Mouse (Mus musculus) intestine, postnatal 0 days (tissue): ENCODE results near the gene Cand1. TPM values are rescaled to one million over a fixed set of nuclear protein-coding genes. Genes with fewer than 3 reads are reported as not detected.

ENCODE experiments used
- ATAC-seq: fragments of 200-750 bp; cut with Nextera tagmentation; 2 replicates; pipeline ENCODE4 v1.8.0; 2017; ENCODE audit warnings: mild to moderate bottlenecking, moderate TSS enrichment, moderate library complexity
- H3K27ac ChIP-seq: fragments of 300-500 bp; sonication (generic); 2 replicates; pipeline ENCODE4 v1.5.1; 2014; ENCODE audit warnings: mild to moderate bottlenecking, low read depth, low read length, moderate library complexity
- H3K27me3 ChIP-seq: fragments of 300-500 bp; sonication (generic); replicated peaks from 2 replicates; pipeline ENCODE4 v1.6.1; 2014; ENCODE audit warnings: low read length, mixed read lengths; ENCODE audit not compliant: control insufficient read depth, insufficient read depth
- H3K36me3 ChIP-seq: fragments of 300-500 bp; sonication (generic); 2 replicates; pipeline ENCODE4 v1.6.1; 2014; ENCODE audit warnings: mild to moderate bottlenecking, moderate library complexity; ENCODE audit not compliant: control insufficient read depth, insufficient read depth
- H3K4me1 ChIP-seq: fragments of 300-500 bp; sonication (generic); replicated peaks from 2 replicates; pipeline ENCODE4 v1.6.1; 2014; ENCODE audit warnings: antibody characterized with exemption, low read length, mixed read lengths; ENCODE audit not compliant: control insufficient read depth, insufficient read depth
- H3K4me2 ChIP-seq: fragments of 300-500 bp; sonication (generic); replicated peaks from 2 replicates; pipeline ENCODE4 v1.6.1; 2014; ENCODE audit warnings: low read depth, mild to moderate bottlenecking, moderate library complexity
- H3K4me3 ChIP-seq: fragments of 300-500 bp; sonication (generic); 2 replicates; pipeline ENCODE4 v1.5.1; 2014; ENCODE audit warnings: low read depth, low read length
- H3K9ac ChIP-seq: fragments of 300-500 bp; sonication (generic); 2 replicates; pipeline ENCODE4 v1.6.1; 2014; ENCODE audit warnings: mild to moderate bottlenecking, low read depth, low read length
- H3K9me3 ChIP-seq: fragments of 300-500 bp; sonication (generic); 2 replicates; pipeline ENCODE4 v1.6.1; 2016; ENCODE audit warnings: mixed run types; ENCODE audit not compliant: control insufficient read depth
- CTCF ChIP-seq: sonication (generic); IDR thresholded peaks from 2 replicates; pipeline ENCODE4 v1.5.1; 2016; ENCODE audit warnings: low read depth, mild to moderate bottlenecking, control low read depth, antibody characterized with exemption, moderate library complexity
- WGBS: fragments of 180-500 bp; shearing (Covaris S2); extraction: QIAGEN DNeasy Blood & Tissue Kit; methylation state at CpG from one replicate; pipeline ENCODE4 v1.1.7; 2014; 5-methylcytosine and 5-hydroxymethylcytosine counted together
- polyA plus RNA-seq: library from polyadenylated mRNA; unstranded; fragments of >200 nt; fragmentation: Nextera tagmentation; extraction: Ambion mirVana; gene quantifications from 2 replicates; pipeline ENCODE4 v1.2.1, GENCODE M21; 2015

Cand1 gene
- polyA plus RNA-seq, 1 experiment from 2014 or later, result 13.6 TPM

- whole genome bisulfite sequencing, result 66% methylated on average over 11 of the region's 11 CpGs
- Histone ChIP-seq H3K4me2 (no peak overlapping the region), H3K9me3 (no peaks in the 10 kb centered on the region), H3K9ac (no peak overlapping the region), H3K27me3 (no peaks in the 10 kb centered on the region), H3K27ac (no peak overlapping the region), H3K4me3 (no peak overlapping the region), H3K36me3 (peaks cover 34% of the 10 kb centered on the region), H3K4me1 (no peaks in the 10 kb centered on the region)
- no peak for TF ChIP-seq CTCF
- ATAC-seq, result no peak
Measured at GRCm38 (mm10) chr10:119219415-119219814, 20.4 kb downstream of the Cand1 start.

GRCm38 (mm10) chr10:119218274-119219080, 21.4 kb downstream of the Cand1 start:
- Histone ChIP-seq H3K4me1 (no peaks in the 10 kb centered on the region), H3K36me3 (peaks cover 38% of the 10 kb centered on the region), H3K27me3 (no peaks in the 10 kb centered on the region), H3K4me2 (no peak overlapping the region), H3K9ac (no peak overlapping the region), H3K4me3 (no peak overlapping the region), H3K9me3 (no peaks in the 10 kb centered on the region), H3K27ac (no peak overlapping the region)
- no peak for TF ChIP-seq CTCF
- WGBS, result 90% methylated on average over 15 of the region's 15 CpGs
- no peak for ATAC-seq

DNA sequence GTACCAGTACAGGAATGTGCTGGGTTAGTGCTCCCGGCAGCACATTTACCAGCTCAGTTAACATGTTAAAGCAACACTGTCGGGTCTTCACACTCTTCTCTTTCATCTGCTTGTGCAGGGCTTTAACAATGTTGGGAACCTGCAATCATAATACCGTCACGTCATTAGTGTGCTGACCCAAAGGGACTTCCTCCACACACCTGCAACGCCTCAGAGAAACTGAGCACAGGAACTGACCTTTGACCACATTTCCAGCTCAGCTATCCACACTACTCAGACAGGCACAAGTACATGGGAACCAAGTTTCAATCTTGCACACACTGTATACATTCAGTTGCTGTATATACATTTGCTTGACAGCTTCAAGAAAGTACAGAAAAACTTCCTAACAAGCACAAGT, 27.4 kb downstream of the Cand1 start:
- H3K4me2 ChIP-seq, result no peak overlapping the region
- TF ChIP-seq CTCF, result no peak
- peaks cover 59% of the 10 kb centered on the region for H3K36me3 ChIP-seq
- WGBS, result 42% methylated on average over 5 of the region's 5 CpGs
- H3K4me3 ChIP-seq, result no peak overlapping the region
- H3K4me1 ChIP-seq, result no peaks in the 10 kb centered on the region
- no peaks in the 10 kb centered on the region for H3K27me3 ChIP-seq
- H3K9me3 ChIP-seq, result no peaks in the 10 kb centered on the region
- no peak overlapping the region for H3K9ac ChIP-seq
- no peak overlapping the region for H3K27ac ChIP-seq
- ATAC-seq, result peak; percentile 92

DNA sequence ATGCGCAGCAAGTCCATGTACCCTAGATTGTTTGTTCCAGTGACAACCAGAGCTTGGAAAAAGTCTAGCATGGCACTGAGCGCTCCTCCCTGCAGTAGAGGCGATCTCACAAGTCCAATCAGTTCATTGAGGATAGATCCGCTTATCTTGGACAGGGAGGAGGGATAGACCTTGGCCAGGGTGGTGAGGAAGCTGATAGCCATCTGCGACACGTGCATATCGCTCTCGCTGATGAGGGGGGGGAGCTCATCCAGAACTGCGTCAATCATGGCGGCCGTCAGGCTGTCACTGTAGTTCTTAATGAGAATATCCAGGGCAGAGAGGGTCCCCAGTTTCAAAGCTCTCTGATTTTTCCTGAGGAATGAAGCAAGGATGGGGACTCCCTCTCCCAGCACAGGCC, 28.6 kb downstream of the Cand1 start:
- H3K4me3 ChIP-seq, result no peak overlapping the region
- no peak for TF ChIP-seq CTCF
- no peak overlapping the region for H3K9ac ChIP-seq
- H3K4me2 ChIP-seq, result no peak overlapping the region
- no peaks in the 10 kb centered on the region for H3K27me3 ChIP-seq
- no peaks in the 10 kb centered on the region for H3K9me3 ChIP-seq
- peaks cover 61% of the 10 kb centered on the region for H3K36me3 ChIP-seq
- no peaks in the 10 kb centered on the region for H3K4me1 ChIP-seq
- H3K27ac ChIP-seq, result no peak overlapping the region; the same call in 1 of the 2 replicates
- no peak for ATAC-seq
- 83% methylated on average over 11 of the region's 11 CpGs for WGBS

- no peak overlapping the region for H3K4me3 ChIP-seq
- WGBS, result 48% methylated on average over 8 of the region's 8 CpGs
- TF ChIP-seq CTCF, result no peak
- H3K36me3 ChIP-seq, result peaks cover 62% of the 10 kb centered on the region
- H3K27ac ChIP-seq, result 0 out of 2 replicates have a peak overlapping the region, but pooled peaks have one; percentile 21
- no peak overlapping the region for H3K9ac ChIP-seq
- no peaks in the 10 kb centered on the region for H3K9me3 ChIP-seq
- ATAC-seq, result peak; percentile 83
- H3K4me1 ChIP-seq, result no peaks in the 10 kb centered on the region
- H3K27me3 ChIP-seq, result no peaks in the 10 kb centered on the region
- no peak overlapping the region for H3K4me2 ChIP-seq
Measured at GRCm38 (mm10) chr10:119206309-119206932, 33.4 kb downstream of the Cand1 start.

- Histone ChIP-seq H3K4me2 (no peak overlapping the region), H3K36me3 (peaks cover 58% of the 10 kb centered on the region), H3K9me3 (no peaks in the 10 kb centered on the region), H3K27me3 (no peaks in the 10 kb centered on the region), H3K27ac (peak overlapping the region; percentile 54; the same call in 1 of the 2 replicates), H3K9ac (no peak overlapping the region), H3K4me1 (no peaks in the 10 kb centered on the region), H3K4me3 (no peak overlapping the region)
- no peak for TF ChIP-seq CTCF
- 40% methylated on average over 5 of the region's 5 CpGs for WGBS
- no peak for ATAC-seq
Measured at GRCm38 (mm10) chr10:119205229-119205628, 34.6 kb downstream of the Cand1 start.
